In the genomic region with DNA sequence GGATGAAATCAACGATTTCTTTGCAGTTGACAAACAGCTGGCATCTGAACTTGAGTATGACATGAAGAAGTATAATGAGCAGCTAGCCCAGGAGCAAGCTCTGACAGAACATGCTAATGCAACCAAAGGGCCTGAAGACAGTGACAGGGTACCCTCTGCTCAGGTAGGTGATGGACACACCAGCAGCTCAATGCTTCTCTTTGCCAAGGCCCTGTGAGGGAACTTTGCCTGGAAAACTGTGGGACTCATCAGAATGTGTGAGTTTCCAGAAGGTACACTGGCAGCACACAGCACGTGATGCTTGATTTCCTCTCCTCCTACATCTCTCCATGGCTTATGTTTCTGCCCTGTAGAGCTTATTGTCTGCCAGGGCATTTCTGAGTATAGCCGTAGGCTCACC, we compare ENCODE assay signal across 21 mouse cellular contexts.
"Had no signal": no experiment of that assay in that cellular context is flagged by ENCODE, and none has a peak within 500 bp of the region (broad histone marks: within the 10 kb centered on the region; RNA-seq: fewer than 3 reads in every experiment).

No protein-coding gene starts in this region.

- H3K27ac ChIP-seq: lung, embryonic 15.5 days; macrophage; midbrain, embryonic 10.5 days; midbrain, embryonic 12.5 days; neural tube, embryonic 13.5 days; neural tube, embryonic 15.5 days; stomach, embryonic 15.5 days; stomach, postnatal 0 days had no signal

- H3K4me2 ChIP-seq: lung, embryonic 15.5 days; midbrain, embryonic 12.5 days; neural tube, embryonic 13.5 days; neural tube, embryonic 15.5 days; stomach, embryonic 15.5 days had no signal

- H3K4me1 ChIP-seq: lung, embryonic 15.5 days; megakaryocyte, embryonic 14.5 days; midbrain, embryonic 10.5 days; midbrain, embryonic 12.5 days; neural tube, embryonic 13.5 days; neural tube, embryonic 15.5 days; stomach, embryonic 15.5 days had no signal

- H3K4me3 ChIP-seq: lung, embryonic 15.5 days; megakaryocyte, embryonic 14.5 days; midbrain, embryonic 10.5 days; midbrain, embryonic 12.5 days; myocyte; neural tube, embryonic 13.5 days; neural tube, embryonic 15.5 days; stomach, embryonic 15.5 days had no signal

- H3K27me3 ChIP-seq: lung, embryonic 15.5 days; megakaryocyte, embryonic 14.5 days; midbrain, embryonic 12.5 days; neural tube, embryonic 13.5 days; neural tube, embryonic 15.5 days; stomach, embryonic 15.5 days had no signal

- H3K9ac ChIP-seq: liver, postnatal 0 days; lung, embryonic 15.5 days; midbrain, embryonic 12.5 days; neural tube, embryonic 13.5 days; neural tube, embryonic 15.5 days; stomach, embryonic 15.5 days had no signal

- DNase-seq: liver, postnatal 0 days; lung, adult 2 months; lung, postnatal 14 days; lung, postnatal 36 days; midbrain, embryonic 14.5 days; right cerebral cortex, postnatal 14 days; thymus, adult 2 months; thymus, postnatal 25 days; thymus, postnatal 4 days had no signal

- ATAC-seq: liver, postnatal 0 days; lung, postnatal 0 days; midbrain, embryonic 16.5 days had no signal

- H3K9me3 ChIP-seq: lung, embryonic 15.5 days; megakaryocyte, embryonic 14.5 days; midbrain, embryonic 10.5 days; midbrain, embryonic 12.5 days; neural tube, embryonic 13.5 days; neural tube, embryonic 15.5 days; stomach, embryonic 15.5 days had no signal
